Mouse (Mus musculus) brain, embryonic 14.5 days (tissue): ENCODE measurements around the gene Rph3al.

Experiments used
- CTCF ChIP-seq: fragments of 200-500 bp; IDR thresholded peaks from 2 replicates; pipeline ENCODE4 v1.5.1; 2012; ENCODE audit warnings: inconsistent platforms, mild to moderate bottlenecking, moderate library complexity, borderline replicate concordance; ENCODE audit not compliant: insufficient read depth, insufficient read length; ENCODE audit errors: extremely low read depth
- POLR2A ChIP-seq: fragments of 200-500 bp; IDR thresholded peaks from 2 replicates; pipeline ENCODE4 v1.6.1; 2012; ENCODE audit warnings: mild to moderate bottlenecking, inconsistent platforms, borderline replicate concordance; ENCODE audit not compliant: poor library complexity, insufficient read depth, insufficient read length, severe bottlenecking; ENCODE audit errors: extremely low read depth

DNA sequence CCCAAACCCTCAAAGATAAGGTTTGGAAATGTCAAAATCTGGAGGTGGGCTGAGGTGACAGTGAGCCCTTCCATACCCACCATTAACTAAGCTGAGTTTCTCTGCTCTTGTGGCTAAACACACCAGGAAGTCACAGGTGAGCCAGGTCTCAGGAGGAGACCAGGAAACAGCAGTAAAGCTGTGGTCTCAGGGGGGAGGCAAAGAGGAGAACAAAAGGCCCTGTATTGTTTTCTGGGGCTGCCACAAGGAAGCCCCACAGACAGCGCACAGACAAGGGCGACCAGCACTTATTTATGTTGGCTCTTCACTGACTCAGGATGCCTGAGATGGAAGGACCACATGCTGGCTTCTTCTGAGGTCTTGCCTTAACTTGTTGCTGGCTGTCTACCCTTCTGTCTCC, 42.2 kb upstream of the Rph3al start:
- TF ChIP-seq CTCF (no peak), POLR2A (no peak)
